Mouse (Mus musculus) left cerebral cortex, postnatal 4 days (tissue): ENCODE results near the gene Vrk2. TPM values are rescaled to one million over a fixed set of nuclear protein-coding genes. Genes with fewer than 3 reads are reported as not detected.

Experiments
- DNase-seq: peaks from one replicate; pipeline ENCODE4 v3.0.0-alpha.2; 2022
- intact Hi-C: fragments of 180-260 bp; cut with DNase I; formaldehyde crosslinking; loops from one replicate; pipeline ENCODE4 v1.15.1; 2025
- total RNA-seq, 2 experiments: library from RNA; stranded (reverse); gene quantifications; 2 replicates each; pipeline ENCODE4 v1.2.3; 2021

The Vrk2 gene
- total RNA-seq, 2 experiments from 2014 or later = 2.5 to 4.5 TPM

- intact Hi-C loops = loop anchor here (10.0 kb wide), 1 partner anchor 159 kb away; no protein-coding TSS in a partner anchor
- no peak for DNase-seq
These were observed 8.1 kb downstream of the Vrk2 start for GRCm38 (mm10) chr11:26585409-26586366.

DNA sequence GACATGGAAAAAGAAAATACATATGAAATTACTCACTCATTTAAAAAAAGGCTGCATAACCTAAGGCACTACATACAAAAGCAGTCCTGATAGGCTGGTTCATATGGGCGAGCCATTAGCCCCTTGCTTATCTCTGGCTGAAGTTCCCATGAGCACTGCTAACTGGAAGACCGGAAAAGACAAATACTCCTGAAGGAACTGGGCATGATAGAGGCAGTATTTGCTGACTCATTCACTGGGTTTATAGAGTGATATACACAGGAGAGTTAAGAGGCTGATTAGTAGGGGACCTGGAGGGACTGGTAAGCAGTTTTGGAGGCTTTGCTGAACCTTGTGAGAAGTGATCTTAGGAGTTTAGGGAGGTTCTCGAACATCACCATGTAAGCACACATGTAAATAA, 42.2 kb downstream of the Vrk2 start:
- DNase-seq = no peak
- intact Hi-C loops = no loop called here

GRCm38 (mm10) chr11:26537816-26538215, 56.0 kb downstream of the Vrk2 start:
- intact Hi-C loops = no loop called here
- DNase-seq = no peak

DNA sequence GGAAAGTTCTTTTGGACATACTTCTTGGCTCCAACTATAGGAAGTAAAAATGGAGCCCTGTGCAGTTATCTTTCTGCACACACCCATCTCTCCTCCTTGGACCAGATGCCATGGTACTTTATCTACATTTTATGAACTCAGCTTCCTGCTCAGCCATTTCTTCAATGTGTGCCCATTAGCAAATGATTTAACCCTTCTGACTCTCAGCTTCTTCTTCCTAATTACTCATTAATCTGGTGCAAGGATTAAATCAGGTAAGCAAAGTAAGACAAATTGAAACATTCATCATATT, 60.0 kb downstream of the Vrk2 start:
- intact Hi-C loops = no loop called here
- DNase-seq = no peak

GRCm38 (mm10) chr11:26532994-26533827, 60.6 kb downstream of the Vrk2 start:
- DNase-seq = no peak
- intact Hi-C loops = no loop called here

DNA sequence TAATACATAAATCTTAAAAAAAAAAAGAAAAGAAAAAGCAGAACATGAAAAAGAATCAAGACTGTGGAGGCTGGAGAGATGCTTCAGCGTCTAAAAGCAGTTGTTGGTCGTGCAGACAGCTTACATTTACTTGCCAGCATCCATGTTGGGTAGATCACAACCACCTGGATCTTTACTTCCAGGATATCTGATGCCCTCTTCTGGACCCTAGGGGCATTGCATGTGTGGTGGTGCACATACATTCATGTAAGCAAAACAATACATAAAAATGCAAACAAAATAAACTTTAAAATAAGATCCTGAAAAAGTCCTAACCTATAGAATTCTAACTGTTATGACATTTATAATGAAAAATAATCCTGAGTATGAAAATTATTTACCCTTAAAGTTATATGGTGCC, 66.9 kb downstream of the Vrk2 start:
- intact Hi-C loops = no loop called here
- no peak for DNase-seq

DNA sequence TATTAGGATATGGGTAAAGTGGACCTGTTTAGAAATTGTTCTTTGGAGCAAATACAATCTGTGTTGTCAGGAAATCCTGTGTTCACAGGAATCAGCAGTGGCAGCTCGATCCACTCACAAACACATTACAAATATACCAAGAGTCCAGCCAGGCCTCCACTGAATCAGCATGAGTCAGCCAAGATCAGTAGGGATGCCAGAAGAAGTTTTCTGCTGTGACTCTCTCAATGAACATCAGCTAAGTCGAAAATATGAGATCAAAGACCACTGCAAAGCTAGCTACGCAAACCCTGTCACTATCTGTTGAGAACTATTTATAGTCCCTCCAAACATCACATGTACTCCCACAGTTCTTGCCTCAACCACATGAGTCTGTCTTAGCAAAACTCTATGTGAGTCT, 74.8 kb downstream of the Vrk2 start:
- intact Hi-C loops = no loop called here
- no peak for DNase-seq

DNA sequence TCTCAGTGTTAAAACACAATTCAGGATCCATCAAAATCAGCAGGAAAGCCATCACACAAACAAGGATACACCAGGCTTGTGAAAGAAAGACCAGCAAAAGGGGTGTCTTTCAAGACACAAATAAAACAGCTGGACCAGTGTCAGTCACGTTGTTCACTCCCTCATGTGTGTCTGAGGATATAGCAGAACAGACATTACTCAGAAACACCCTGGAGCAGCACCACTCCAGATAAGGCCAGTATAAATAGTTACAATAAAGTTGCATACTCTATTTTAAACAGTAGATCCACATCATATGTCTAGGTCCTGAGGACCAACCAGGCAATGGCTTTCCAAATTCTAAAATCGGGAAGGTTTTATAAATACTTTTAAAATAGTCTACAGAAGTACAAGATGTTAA, 77.7 kb downstream of the Vrk2 start:
- intact Hi-C loops = no loop called here
- DNase-seq = no peak

DNA sequence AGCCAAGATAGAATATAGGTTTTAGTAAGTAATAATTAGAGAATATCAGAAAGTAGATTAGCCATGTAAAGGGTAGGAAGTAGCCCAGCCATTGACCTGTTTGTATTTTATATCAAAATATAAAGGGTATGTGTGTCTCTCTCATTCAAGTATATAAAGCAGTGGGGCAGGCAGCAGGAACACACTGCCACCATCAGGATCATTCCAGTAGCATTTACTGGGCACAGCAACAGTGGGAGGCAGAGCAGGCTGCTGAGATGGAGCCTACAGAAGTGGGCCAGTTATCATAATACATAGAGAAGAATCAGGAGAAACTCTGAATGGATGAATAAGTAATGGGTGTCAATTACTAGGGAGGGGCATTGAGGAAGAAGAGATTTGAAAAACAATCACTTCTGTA, 80.1 kb downstream of the Vrk2 start:
- intact Hi-C loops = no loop called here
- no peak for DNase-seq

GRCm38 (mm10) chr11:26495951-26496350, 97.8 kb downstream of the Vrk2 start:
- intact Hi-C loops = loop anchor here (10.0 kb wide), 1 partner anchor 469 kb away; no protein-coding TSS in a partner anchor

GRCm38 (mm10) chr11:26489761-26490466, 103.9 kb downstream of the Vrk2 start:
- intact Hi-C loops = loop anchor here (10.0 kb wide), 2 partner anchors 275 to 475 kb away; partner anchors contain the start of gene 5730522E02Rik
- peak; percentile 6 for DNase-seq

More at GRCm38 (mm10) chr11:26495951-26496350, 97.8 kb downstream of the Vrk2 start:
- DNase-seq = no peak

DNA sequence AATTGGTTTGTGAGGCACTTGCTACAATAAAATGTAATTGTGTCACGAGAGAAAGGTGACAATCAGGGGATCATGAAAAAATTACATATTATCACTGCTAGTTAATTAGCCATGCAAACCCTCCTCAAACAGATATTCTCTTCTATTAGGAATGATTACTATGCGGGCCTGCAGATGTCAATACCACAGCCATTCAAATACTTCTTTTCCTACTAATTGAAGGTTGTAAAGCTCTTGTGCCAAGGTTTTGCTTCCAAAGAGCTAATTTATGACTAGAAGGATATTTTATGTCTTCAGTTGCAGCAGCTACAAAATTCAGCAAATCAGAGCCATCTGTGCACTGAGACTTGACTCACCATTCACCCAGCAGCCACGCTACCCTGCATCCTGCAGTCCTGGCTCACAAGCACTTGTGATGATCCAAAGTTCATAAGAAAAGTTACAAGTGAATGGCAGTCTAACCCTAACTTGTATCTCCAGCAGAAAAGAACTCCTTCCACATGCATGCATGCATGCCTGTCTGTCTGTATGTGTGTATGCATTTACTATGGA, 112.0 kb downstream of the Vrk2 start:
- intact Hi-C loops = loop anchor here (10.0 kb wide), 1 partner anchor 267 kb away; the partner anchor contains the start of gene 5730522E02Rik
- DNase-seq = no peak

DNA sequence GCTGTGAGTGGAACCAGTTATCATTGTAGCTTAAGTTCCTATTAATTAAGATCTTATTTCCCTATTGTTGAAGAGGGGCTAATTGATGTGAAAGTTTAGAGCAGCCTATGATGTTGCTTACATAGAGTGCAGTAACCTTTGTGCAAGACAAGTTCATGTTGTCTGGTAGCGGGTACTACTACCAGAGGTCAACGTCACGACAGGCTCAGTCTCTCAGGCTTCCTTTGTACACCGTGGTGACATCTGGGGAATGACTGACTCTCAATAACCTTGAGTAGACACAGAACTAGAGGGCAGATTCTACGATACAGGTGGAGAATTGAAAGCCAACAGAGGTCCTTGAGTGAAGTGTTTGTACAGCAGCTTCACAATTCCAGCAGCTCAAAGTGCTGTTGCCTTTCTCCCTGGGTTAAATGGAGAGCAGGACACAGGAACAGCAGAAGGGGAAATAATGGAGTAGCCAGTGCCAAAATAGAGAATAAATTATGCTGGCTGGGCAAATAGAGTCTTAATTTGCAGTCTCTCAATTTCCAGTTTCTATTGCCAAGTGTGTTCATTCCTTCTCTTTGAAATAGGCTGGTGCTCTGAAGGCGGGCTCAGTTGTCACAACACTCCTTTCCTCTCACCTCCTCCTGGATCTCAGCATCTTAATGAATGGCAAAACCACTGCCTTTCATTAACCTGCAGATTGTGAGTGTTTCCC, 116.6 kb downstream of the Vrk2 start:
- intact Hi-C loops = no loop called here
- no peak for DNase-seq

DNA sequence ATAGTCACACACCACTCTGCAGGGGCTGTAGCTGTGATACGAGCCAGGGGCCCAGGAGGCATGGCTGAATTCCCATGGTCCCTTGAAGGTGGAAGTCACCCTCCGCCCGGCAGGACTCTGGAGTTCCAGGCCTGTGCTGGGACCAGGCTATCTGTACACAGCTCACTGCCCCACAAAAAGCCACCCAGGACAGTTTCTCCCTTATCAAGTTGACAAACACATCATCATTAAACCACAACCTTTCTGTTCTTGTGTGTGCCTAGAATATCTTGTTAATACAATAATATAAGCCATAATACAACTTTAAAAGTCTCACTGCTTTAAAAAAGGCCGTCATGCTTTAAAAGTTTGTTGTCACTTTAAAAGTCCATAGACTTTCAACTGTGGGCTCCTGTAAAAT, 139.7 kb downstream of the Vrk2 start:
- DNase-seq = no peak
- intact Hi-C loops = no loop called here

DNA sequence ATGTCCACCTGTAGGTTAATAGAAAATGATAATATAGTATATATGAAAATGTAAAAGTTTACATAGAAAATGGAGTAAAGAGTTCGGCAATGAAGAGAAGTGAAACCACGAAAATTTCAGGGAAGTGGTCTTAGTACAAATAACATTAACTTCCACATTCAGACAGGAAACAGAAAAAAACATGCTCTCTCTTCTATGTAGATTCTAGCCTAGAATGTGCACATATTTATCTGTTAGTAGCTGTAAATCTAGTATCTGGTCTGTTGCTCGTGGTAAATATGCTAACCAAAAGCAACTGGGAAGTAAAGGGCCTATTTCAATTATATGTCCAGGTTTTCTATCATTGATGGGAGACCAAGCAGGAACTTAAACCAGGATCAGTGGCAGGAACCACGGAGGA, 141.1 kb downstream of the Vrk2 start:
- intact Hi-C loops = no loop called here
- DNase-seq = no peak

DNA sequence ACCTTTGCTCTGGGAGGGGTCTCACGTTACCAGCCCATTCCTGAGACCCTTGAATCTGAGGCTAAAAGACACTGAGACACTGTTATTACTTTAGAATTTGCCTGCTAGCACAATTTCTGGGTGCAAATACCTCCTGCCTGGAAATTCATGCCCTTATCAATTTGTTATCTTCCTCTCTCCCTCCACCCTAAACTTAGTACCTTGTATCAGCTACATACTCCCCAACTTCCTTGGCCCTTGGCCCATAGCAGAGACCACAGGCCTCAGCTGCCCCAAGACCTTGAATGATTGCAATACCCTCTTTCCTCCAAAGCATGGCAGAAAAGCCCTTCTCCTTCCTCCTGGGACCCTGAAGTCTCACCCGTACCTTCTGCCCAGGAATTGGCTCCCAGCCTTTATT, 142.6 kb downstream of the Vrk2 start:
- intact Hi-C loops = no loop called here
- no peak for DNase-seq

DNA sequence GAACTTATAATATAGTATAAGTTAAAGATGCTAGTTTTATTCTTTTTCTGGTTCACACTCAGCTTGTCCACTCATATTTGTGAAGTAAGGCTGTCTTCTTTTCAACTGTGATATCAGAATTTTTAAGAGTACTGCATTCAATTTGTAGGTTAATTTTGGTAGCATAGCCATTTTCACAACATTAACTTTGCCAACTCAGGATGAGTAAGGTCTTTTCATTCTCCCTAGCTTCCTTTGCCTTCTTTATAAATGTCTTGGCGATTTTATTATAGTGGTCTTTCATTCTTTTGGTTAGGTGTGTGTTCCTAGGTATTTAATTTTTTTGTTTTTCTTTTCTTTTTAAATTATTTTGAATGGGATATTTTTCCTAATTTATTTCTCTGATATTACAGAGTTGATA, 143.2 kb downstream of the Vrk2 start:
- DNase-seq = no peak
- intact Hi-C loops = no loop called here

- intact Hi-C loops = no loop called here
- no peak for DNase-seq
These were observed 144.0 kb downstream of the Vrk2 start for GRCm38 (mm10) chr11:26449789-26450188.

GRCm38 (mm10) chr11:26444374-26444773, 149.4 kb downstream of the Vrk2 start:
- DNase-seq = no peak
- intact Hi-C loops = no loop called here

DNA sequence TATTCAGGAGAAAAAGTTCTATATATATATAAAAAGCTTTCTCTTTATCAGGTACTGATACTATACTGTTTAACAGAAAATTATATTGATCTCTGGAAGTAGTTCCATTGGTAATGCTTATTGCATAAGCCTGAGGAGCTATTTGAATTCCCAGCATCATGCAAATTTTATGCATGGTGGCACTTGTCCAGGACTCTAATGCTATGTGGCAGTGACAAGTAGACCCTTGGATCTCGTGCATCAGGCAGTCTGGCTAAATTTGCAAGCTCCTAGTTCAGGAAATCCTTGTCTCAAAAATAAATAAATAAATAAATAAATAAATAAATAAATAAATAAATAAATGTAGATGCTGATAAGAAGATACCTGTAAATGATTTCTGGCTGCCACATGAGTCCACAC, 152.7 kb downstream of the Vrk2 start:
- peak; percentile 3 for DNase-seq
- intact Hi-C loops = no loop called here
